Mouse (Mus musculus) ES-CJ7 (cell line): ENCODE measurements around the gene Mcpt9.
"Not testable (repeated sequence)": the region's sequence is repeated elsewhere in the genome, so short reads cannot be mapped to it uniquely, and the experiment has no call there.

ENCODE experiments used
- DNase-seq: peaks from one replicate; pipeline ENCODE4 v3.0.0; 2011; ENCODE audit warnings: low read depth, low spot score

Mcpt9 gene

GRCm38 (mm10) chr14:56030395-56030794, at the start of gene Mcpt9:
TSS of gene Mcpt9 (minus strand) at chr14:56030495.
- not testable (repeated sequence) for DNase-seq

- not testable (repeated sequence) for DNase-seq
Measured at GRCm38 (mm10) chr14:56062213-56062612, 31.9 kb upstream of the Mcpt9 start, which contains the start of gene Mcpt4. TSS of gene Mcpt4 (minus strand) at chr14:56062313.

GRCm38 (mm10) chr14:56057722-56058121, 27.4 kb upstream of the Mcpt9 start:
- DNase-seq = no peak

GRCm38 (mm10) chr14:56055408-56055807, 25.1 kb upstream of the Mcpt9 start:
- DNase-seq = no peak

GRCm38 (mm10) chr14:56041792-56042191, 11.5 kb upstream of the Mcpt9 start, which contains the start of gene Mcpt2:
TSS of gene Mcpt2 (plus strand) at chr14:56042041.
- DNase-seq = not testable (repeated sequence)

- DNase-seq = no peak
Measured at GRCm38 (mm10) chr14:56034433-56034832, 4.1 kb upstream of the Mcpt9 start.

- not testable (repeated sequence) for DNase-seq
Measured at GRCm38 (mm10) chr14:56021305-56021704, 9.0 kb downstream of the Mcpt9 start.

- DNase-seq = no peak
Measured at GRCm38 (mm10) chr14:56019446-56019845, 10.8 kb downstream of the Mcpt9 start.

- not testable (repeated sequence) for DNase-seq
Measured at GRCm38 (mm10) chr14:56017671-56018070, 12.6 kb downstream of the Mcpt9 start, which contains the start of gene Mcpt1. TSS of gene Mcpt1 (plus strand) at chr14:56017971.

GRCm38 (mm10) chr14:56013924-56014323, 16.4 kb downstream of the Mcpt9 start:
- no peak for DNase-seq

GRCm38 (mm10) chr14:56013147-56013546, 17.1 kb downstream of the Mcpt9 start:
- no peak for DNase-seq

- not testable (repeated sequence) for DNase-seq
Measured at GRCm38 (mm10) chr14:55987464-55987863, 42.8 kb downstream of the Mcpt9 start.
